Mouse (Mus musculus): ENCODE data around the gene Shd.

DNA sequence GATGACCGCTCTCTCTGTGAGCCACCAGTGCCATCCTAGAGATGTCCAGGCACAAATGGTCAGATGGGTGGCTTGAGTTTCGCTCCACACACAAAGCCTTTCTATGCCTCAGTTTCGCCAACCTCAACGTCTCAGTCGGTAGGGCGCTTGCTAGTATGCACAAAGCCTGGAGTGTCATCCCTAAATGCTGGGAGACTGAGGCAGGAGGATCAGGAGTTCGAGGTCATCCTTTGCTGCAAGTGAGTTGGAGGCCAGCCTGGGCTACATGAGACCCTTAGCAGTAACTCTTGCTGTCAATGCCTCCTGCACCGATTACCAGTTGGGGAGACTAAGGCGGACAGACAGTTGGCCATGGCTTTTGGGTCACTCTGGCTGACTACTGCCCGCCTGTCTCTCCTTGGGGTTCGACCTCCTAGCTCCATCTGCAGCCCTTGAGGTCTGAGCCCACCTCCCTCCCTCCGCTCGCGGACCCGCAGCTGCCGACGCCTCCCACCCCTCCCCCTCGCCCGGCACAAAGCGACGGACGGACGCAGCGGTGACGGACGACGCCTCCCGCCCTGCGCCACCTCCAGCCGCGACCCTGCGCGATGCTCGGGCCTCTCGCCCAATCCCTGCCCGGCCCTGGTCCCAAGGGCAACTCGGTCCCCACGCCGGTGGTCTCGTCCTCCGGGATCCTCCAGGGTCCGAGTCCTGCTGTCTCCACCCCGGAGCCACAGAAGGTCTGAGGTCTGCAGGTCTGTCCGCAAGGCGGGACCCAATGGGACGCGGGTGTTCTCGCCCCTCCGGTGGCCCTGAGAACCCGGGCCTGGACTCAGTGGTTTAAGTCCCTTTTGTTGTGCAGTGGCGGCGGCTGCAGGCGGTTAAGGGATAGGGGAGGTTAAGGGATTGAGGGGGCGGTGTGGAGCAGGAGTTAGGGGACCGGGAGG lies at the start of gene Shd:
- TF ChIP-seq CTCF (IDR thresholded peaks at IDR 0.05; ENCODE audit: insufficient read depth, low read length) (no peak), POLR2A (IDR thresholded peaks at IDR 0.05; ENCODE audit: borderline replicate concordance, extremely low read depth, low read depth, low read length) (no peak)
